Comparison of ENCODE assay signal across 18 mouse cellular contexts in the genomic region with DNA sequence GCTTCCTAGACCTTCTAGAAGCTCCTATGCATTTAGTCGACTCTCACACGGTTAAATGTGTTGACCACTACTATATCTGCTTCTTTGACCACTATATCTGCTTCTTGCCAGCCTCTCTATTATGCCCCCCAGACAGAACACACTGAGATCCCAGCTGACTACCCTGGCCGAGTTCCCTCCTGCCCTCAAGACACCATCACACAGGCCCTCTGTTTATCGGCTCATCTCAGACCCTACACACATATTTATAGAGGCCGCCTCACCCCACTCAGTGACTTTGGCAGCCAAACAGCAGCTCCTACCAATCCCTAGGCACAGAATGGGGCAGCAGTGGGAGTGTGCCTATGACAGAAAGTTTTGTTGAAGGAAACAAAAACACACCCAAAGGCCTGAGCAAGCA. TPM values are rescaled to one million over a fixed set of nuclear protein-coding genes. Genes with fewer than 3 reads are reported as not detected.
DNase-seq lines count a peak whose midpoint lies in the region; ATAC-seq and TF ChIP-seq lines count a peak whose summit lies in the region.
"Had no signal": no experiment of that assay in that cellular context is flagged by ENCODE, and none has a peak within 500 bp of the region (broad histone marks: within the 10 kb centered on the region; RNA-seq: fewer than 3 reads in every experiment).

No protein-coding gene starts in this region.

- peaks cover 24% of the 10 kb centered on the region for H3K4me1 ChIP-seq in cerebellum, adult 2 months (ENCODE audit: control insufficient read depth, insufficient read depth, low read length)
- H3K4me1 ChIP-seq in heart, embryonic 14.5 days (ENCODE audit: control insufficient read depth in 2 of 2, insufficient read depth in 2 of 2, low read length in 2 of 2), result peaks cover 2 to 9% of the 10 kb centered on the region in 2 experiments; a peak in 1 of 4 replicates
- H3K4me1 ChIP-seq in liver, embryonic 14.5 days (replicated peaks; ENCODE audit: control insufficient read depth in 2 of 2, insufficient read depth in 2 of 2, low read length in 1 of 2), result peaks cover 17 to 33% of the 10 kb centered on the region in 2 experiments
- H3K4me1 ChIP-seq in neural tube, embryonic 15.5 days, result peaks cover 17% of the 10 kb centered on the region

- no peak overlapping the region for H3K9ac ChIP-seq in heart, embryonic 14.5 days (ENCODE audit: low read length)
- H3K9ac ChIP-seq in liver, embryonic 14.5 days (replicated peaks), result peak overlapping the region; percentile 33; the same call in 1 of the 2 replicates
- H3K9ac ChIP-seq in neural tube, embryonic 15.5 days (replicated peaks), result no peak overlapping the region

- WGBS in cerebellum, adult 2 months, result 25% methylated on average over 5 of the region's 5 CpGs
- 64% methylated on average over 5 of the region's 5 CpGs for WGBS in heart, embryonic 14.5 days
- 63% methylated on average over 5 of the region's 5 CpGs for WGBS in liver, embryonic 14.5 days (ENCODE audit: insufficient replicate concordance)
- WGBS in neural tube, embryonic 15.5 days, result 51% methylated on average over 5 of the region's 5 CpGs

- peak overlapping the region; percentile 52 for H3K27ac ChIP-seq in cerebellum, adult 2 months (ENCODE audit: insufficient read depth, low read length)
- no peak overlapping the region for H3K27ac ChIP-seq in heart, embryonic 14.5 days (replicated peaks in 1 of 2; ENCODE audit: control insufficient read depth in 1 of 2, insufficient read depth in 1 of 2, low read depth in 2 of 2, low read length in 2 of 2)
- H3K27ac ChIP-seq in liver, embryonic 14.5 days, result no peak overlapping the region
- H3K27ac ChIP-seq in neural tube, embryonic 15.5 days (replicated peaks), result no peak overlapping the region
- H3K27ac ChIP-seq: intestine, embryonic 15.5 days; kidney, postnatal 0 days; macrophage; midbrain, embryonic 12.5 days; stomach, postnatal 0 days had no signal

- peak overlapping the region; percentile 3 for H3K4me3 ChIP-seq in cerebellum, adult 2 months (replicated peaks; ENCODE audit: insufficient read depth, low read depth, low read length)
- no peak overlapping the region for H3K4me3 ChIP-seq in heart, embryonic 14.5 days (ENCODE audit: control insufficient read depth in 1 of 2, insufficient read depth in 1 of 2, low read depth in 1 of 2, low read length in 2 of 2)
- H3K4me3 ChIP-seq in liver, embryonic 14.5 days (ENCODE audit: insufficient read depth in 1 of 2, low read depth in 2 of 2, low read length in 2 of 2), result no peak overlapping the region
- no peak overlapping the region for H3K4me3 ChIP-seq in neural tube, embryonic 15.5 days (replicated peaks)
- H3K4me3 ChIP-seq: myocyte had no signal

- peak overlapping the region; percentile 70; the same call in 1 of the 2 replicates for H3K4me2 ChIP-seq in heart, embryonic 14.5 days (ENCODE audit: low read length)
- H3K4me2 ChIP-seq in liver, embryonic 14.5 days (ENCODE audit: low read depth), result peak overlapping the region; percentile 41
- no peak overlapping the region for H3K4me2 ChIP-seq in neural tube, embryonic 15.5 days

- TF ChIP-seq CTCF in cerebellum, adult 2 months (IDR thresholded peaks at IDR 0.05; ENCODE audit: borderline replicate concordance, insufficient read depth, low read depth, low read length), result no peak
- no peak for TF ChIP-seq CTCF in liver, embryonic 14.5 days (IDR thresholded peaks at IDR 0.05; ENCODE audit: low read depth)

- no peaks in the 10 kb centered on the region for H3K36me3 ChIP-seq in heart, embryonic 14.5 days (ENCODE audit: control insufficient read depth, insufficient read depth, low read length)
- H3K36me3 ChIP-seq in liver, embryonic 14.5 days (replicated peaks; ENCODE audit: control insufficient read depth, insufficient read depth, low read depth), result peaks cover 17% of the 10 kb centered on the region
- H3K36me3 ChIP-seq in neural tube, embryonic 15.5 days, result no peaks in the 10 kb centered on the region
- H3K36me3 ChIP-seq: intestine, embryonic 15.5 days; limb, embryonic 10.5 days; midbrain, embryonic 12.5 days had no signal

- no peak for TF ChIP-seq EP300 in liver, embryonic 14.5 days (IDR thresholded peaks at IDR 0.05; ENCODE audit: low read depth)

- no peaks in the 10 kb centered on the region for H3K27me3 ChIP-seq in cerebellum, adult 2 months (ENCODE audit: control insufficient read depth, insufficient read depth, low read length)
- no peaks in the 10 kb centered on the region for H3K27me3 ChIP-seq in heart, embryonic 14.5 days (ENCODE audit: control insufficient read depth, insufficient read depth, low read length)
- no peaks in the 10 kb centered on the region for H3K27me3 ChIP-seq in liver, embryonic 14.5 days (ENCODE audit: control insufficient read depth, insufficient read depth, low read length)
- H3K27me3 ChIP-seq in neural tube, embryonic 15.5 days (replicated peaks), result no peaks in the 10 kb centered on the region
- H3K27me3 ChIP-seq: intestine, embryonic 15.5 days; midbrain, embryonic 12.5 days had no signal

- ATAC-seq in heart, embryonic 14.5 days (ENCODE audit: insufficient number of reproducible peaks, insufficient read depth, low FRiP score, low read depth), result no peak
- no peak for ATAC-seq in liver, embryonic 14.5 days (ENCODE audit: insufficient read depth)
- ATAC-seq in neural tube, embryonic 15.5 days (ENCODE audit: low FRiP score), result 0 out of 2 replicates have a peak, but pooled peaks have one; percentile 19
- ATAC-seq: intestine, embryonic 15.5 days had no signal

- H3K9me3 ChIP-seq in heart, embryonic 14.5 days (ENCODE audit: control insufficient read depth, low read length), result no peaks in the 10 kb centered on the region
- no peaks in the 10 kb centered on the region for H3K9me3 ChIP-seq in liver, embryonic 14.5 days (ENCODE audit: control insufficient read depth, low read length)
- H3K9me3 ChIP-seq in neural tube, embryonic 15.5 days (replicated peaks), result no peaks in the 10 kb centered on the region
- H3K9me3 ChIP-seq: intestine, embryonic 15.5 days; limb, embryonic 10.5 days; midbrain, embryonic 12.5 days had no signal

- no peak for TF ChIP-seq POLR2A in cerebellum, adult 2 months (IDR thresholded peaks at IDR 0.05; ENCODE audit: borderline replicate concordance, insufficient read depth, low read length)

- DNase-seq in cerebellum, adult 2 months, result peak in 1 of 2 experiments; percentile 53
- no peak for DNase-seq in cerebellum, postnatal 36 days
- no peak for DNase-seq in heart, adult 9 months (ENCODE audit: low spot score in 2 of 2)
- no peak for DNase-seq in liver, embryonic 14.5 days (ENCODE audit: low read depth in 3 of 3, low spot score in 3 of 3)
- DNase-seq in liver, result no peak
- DNase-seq in retina, postnatal 1 day, result no peak
- DNase-seq: heart, postnatal 10 days; lung, embryonic 14.5 days; thymus, postnatal 36 days had no signal

RNA-seq across cellular contexts. Expression of gene Sptb, which starts 14.6 kb away (rescaled TPM):
- polyA plus RNA-seq in cerebellum, adult 2 months (2012; rRNA removed), result 101 and 111 TPM in 2 replicates
- polyA plus RNA-seq in heart, embryonic 14.5 days (2014; fragmentation: Nextera tagmentation; extraction: Ambion mirVana), result 7.4 and 8.0 TPM in 2 replicates
- 35.4 and 39.7 TPM in 2 replicates for polyA plus RNA-seq in liver, embryonic 14.5 days (2012; rRNA removed)
- polyA plus RNA-seq in liver, embryonic 14.5 days (2014; fragmentation: Nextera tagmentation; extraction: Ambion mirVana), result 59.4 and 70.4 TPM in 2 replicates
- 6.6 and 7.3 TPM in 2 replicates for polyA plus RNA-seq in neural tube, embryonic 15.5 days (2015; fragmentation: Nextera tagmentation; extraction: Ambion mirVana)
